Mouse (Mus musculus) thymus, adult 2 months (tissue): ENCODE measurements around the gene Asb16.
A peak's percentile ranks its signal among the peaks of the same experiment; 100 is the strongest.

ENCODE experiments used
- CTCF ChIP-seq: fragments of 200-500 bp; IDR thresholded peaks from 2 replicates; pipeline ENCODE4 v1.5.1; 2012; ENCODE audit warnings: mild to moderate bottlenecking, control low read depth, low read length, moderate library complexity, borderline replicate concordance; ENCODE audit not compliant: control insufficient read depth, poor library complexity, insufficient read depth; ENCODE audit errors: extremely low read depth
- POLR2A ChIP-seq: fragments of 200-500 bp; IDR thresholded peaks from 2 replicates; pipeline ENCODE4 v1.6.1; 2012; ENCODE audit warnings: mild to moderate bottlenecking, low read length, control low read depth, moderate library complexity; ENCODE audit not compliant: control insufficient read depth, poor library complexity, insufficient read depth; ENCODE audit errors: extremely low read depth

DNA sequence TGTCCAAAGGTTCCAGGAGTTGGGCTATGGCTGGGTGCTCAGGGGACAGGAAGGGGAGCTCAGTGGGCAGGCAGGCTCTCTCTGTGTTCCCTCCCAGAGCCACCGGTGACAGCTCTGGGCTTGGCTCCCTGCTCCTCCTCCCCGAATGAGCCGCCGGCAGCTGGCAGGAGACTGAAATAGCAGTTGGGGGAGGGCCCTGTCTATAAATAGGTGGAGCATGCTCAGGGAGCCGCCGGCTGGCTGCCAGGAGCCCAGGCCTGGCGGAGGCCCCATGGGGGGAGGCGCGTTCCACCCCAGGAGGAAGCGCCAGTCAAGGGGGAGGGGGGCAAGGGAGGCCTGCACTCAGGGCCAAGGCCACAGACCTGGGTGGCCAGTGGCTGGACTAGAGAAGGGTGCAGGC is 49.8 kb upstream of the Asb16 start:
- TF ChIP-seq CTCF (no peak), POLR2A (peak; percentile 79)
